Mouse (Mus musculus) limb, embryonic 12.5 days (tissue): ENCODE measurements around the gene Strada. TPM values are rescaled to one million over a fixed set of nuclear protein-coding genes. Genes with fewer than 3 reads are reported as not detected.
"Not testable (repeated sequence)": the region's sequence is repeated elsewhere in the genome, so short reads cannot be mapped to it uniquely, and the experiment has no call there.

Source experiments
- ATAC-seq: fragments of 200-750 bp; cut with Nextera tagmentation; 2 replicates; pipeline ENCODE4 v1.8.0; 2017; ENCODE audit warnings: low read depth, moderate TSS enrichment; ENCODE audit not compliant: insufficient number of reproducible peaks, insufficient read depth, low FRiP score, low TSS enrichment
- H3K27ac ChIP-seq: fragments of 300-500 bp; sonication (generic); 2 replicates; pipeline ENCODE4 v1.5.1; 2016; ENCODE audit warnings: mild to moderate bottlenecking, moderate library complexity
- H3K27me3 ChIP-seq: fragments of 300-500 bp; sonication (generic); 2 replicates; pipeline ENCODE4 v1.6.1; 2016; ENCODE audit warnings: mild to moderate bottlenecking, moderate library complexity
- H3K36me3 ChIP-seq: fragments of 300-500 bp; sonication (generic); 2 replicates; pipeline ENCODE4 v1.6.1; 2016; ENCODE audit warnings: mild to moderate bottlenecking, moderate library complexity
- H3K4me1 ChIP-seq: fragments of 300-500 bp; sonication (generic); replicated peaks from 2 replicates; pipeline ENCODE4 v1.6.1; 2016
- H3K4me2 ChIP-seq: fragments of 300-500 bp; sonication (generic); 2 replicates; pipeline ENCODE4 v1.6.1; 2016; ENCODE audit warnings: mild to moderate bottlenecking, moderate library complexity
- H3K4me3 ChIP-seq: fragments of 300-500 bp; sonication (generic); replicated peaks from 2 replicates; pipeline ENCODE4 v1.5.1; 2016; ENCODE audit warnings: mild to moderate bottlenecking
- H3K9ac ChIP-seq: fragments of 300-500 bp; sonication (generic); replicated peaks from 2 replicates; pipeline ENCODE4 v1.6.1; 2016; ENCODE audit warnings: mild to moderate bottlenecking, moderate library complexity
- H3K9me3 ChIP-seq: fragments of 300-500 bp; sonication (generic); 2 replicates; pipeline ENCODE4 v1.6.1; 2016; ENCODE audit warnings: mild to moderate bottlenecking, moderate library complexity
- WGBS: fragments of 180-500 bp; shearing (Covaris S2); methylation state at CpG from one replicate; pipeline ENCODE4 v1.1.7; 2016; 5-methylcytosine and 5-hydroxymethylcytosine counted together
- polyA plus RNA-seq: library from polyadenylated mRNA; unstranded; fragments of >200 nt; fragmentation: Nextera tagmentation; extraction: Ambion mirVana; gene quantifications from 2 replicates; pipeline ENCODE4 v1.2.1, GENCODE M21; 2016

Strada gene
- 31.1 and 33.2 TPM in 2 replicates for polyA plus RNA-seq

GRCm38 (mm10) chr11:106202123-106202465, at the start of gene Strada:
Gene Strada, minus strand, starts transcription at chr11:106202168.
- H3K27ac ChIP-seq, result no peak within 1 kb of the TSS
- H3K4me1 ChIP-seq, result no peaks in the 10 kb centered on the region
- no peaks in the 10 kb centered on the region for H3K9me3 ChIP-seq
- no peak within 1 kb of the TSS for H3K9ac ChIP-seq
- 88% methylated on average over 5 of the region's 5 CpGs for WGBS
- peaks cover 88% of the 10 kb centered on the region for H3K36me3 ChIP-seq
- ATAC-seq, result no peak
- H3K4me3 ChIP-seq, result no peak within 1 kb of the TSS
- H3K27me3 ChIP-seq, result no peaks in the 10 kb centered on the region
- no peak within 1 kb of the TSS for H3K4me2 ChIP-seq

- Histone ChIP-seq H3K4me2 (no peak overlapping the region), H3K9me3 (0 out of 2 replicates have a peak, but pooled peaks cover 4% of the 10 kb centered on the region), H3K4me1 (peaks cover under 1% of the 10 kb centered on the region; the same call in 1 of the 2 replicates), H3K4me3 (no peak overlapping the region), H3K36me3 (peaks cover 99% of the 10 kb centered on the region), H3K27me3 (no peaks in the 10 kb centered on the region), H3K27ac (no peak overlapping the region), H3K9ac (no peak overlapping the region)
- WGBS, result 85% methylated on average over 7 of the region's 7 CpGs
- ATAC-seq, result no peak
These were observed 47.4 kb upstream of the Strada start for GRCm38 (mm10) chr11:106249326-106249725.

GRCm38 (mm10) chr11:106246834-106247233, 44.9 kb upstream of the Strada start:
- Histone ChIP-seq H3K4me3 (no peak overlapping the region), H3K36me3 (peaks cover 100% of the 10 kb centered on the region), H3K4me2 (no peak overlapping the region), H3K27me3 (no peaks in the 10 kb centered on the region), H3K27ac (no peak overlapping the region), H3K9me3 (0 out of 2 replicates have a peak, but pooled peaks cover 4% of the 10 kb centered on the region), H3K9ac (no peak overlapping the region), H3K4me1 (no peaks in the 10 kb centered on the region)
- no peak for ATAC-seq
- 96% methylated on average over 1 of the region's 1 CpGs for WGBS

- H3K27me3 ChIP-seq, H3K4me3 ChIP-seq, H3K4me2 ChIP-seq, H3K9ac ChIP-seq, H3K4me1 ChIP-seq, H3K9me3 ChIP-seq, ATAC-seq, H3K27ac ChIP-seq: not testable (repeated sequence)
- peaks cover 85% of the 10 kb centered on the region for H3K36me3 ChIP-seq
- 69% methylated on average over 8 of the region's 8 CpGs for WGBS
These were observed 32.0 kb upstream of the Strada start for GRCm38 (mm10) chr11:106233978-106234377.

- Histone ChIP-seq H3K36me3 (peaks cover 19% of the 10 kb centered on the region), H3K4me1 (peaks cover 14% of the 10 kb centered on the region), H3K27me3 (no peaks in the 10 kb centered on the region), H3K4me3 (no peak overlapping the region), H3K27ac (no peak overlapping the region), H3K4me2 (no peak overlapping the region), H3K9me3 (no peaks in the 10 kb centered on the region), H3K9ac (no peak overlapping the region)
- 90% methylated on average over 3 of the region's 3 CpGs for WGBS
- ATAC-seq, result no peak
These were observed 18.6 kb upstream of the Strada start for GRCm38 (mm10) chr11:106220603-106221002.

GRCm38 (mm10) chr11:106216730-106217490, 14.9 kb upstream of the Strada start, which contains the start of gene Ddx42:
Gene Ddx42, plus strand, starts transcription at chr11:106216926.
- peak within 1 kb of the TSS; percentile 78 for H3K4me2 ChIP-seq
- H3K27ac ChIP-seq, result peak within 1 kb of the TSS; percentile 93
- peak; percentile 93 for ATAC-seq
- peak within 1 kb of the TSS; percentile 87 for H3K9ac ChIP-seq
- under 1% methylated on average over 70 of the region's 70 CpGs for WGBS
- no peaks in the 10 kb centered on the region for H3K9me3 ChIP-seq
- H3K36me3 ChIP-seq, result peaks cover 14% of the 10 kb centered on the region
- peaks cover 26% of the 10 kb centered on the region for H3K4me1 ChIP-seq
- H3K4me3 ChIP-seq, result peak within 1 kb of the TSS; percentile 63
- H3K27me3 ChIP-seq, result no peaks in the 10 kb centered on the region

- peak within 1 kb of the TSS; percentile 93 for H3K27ac ChIP-seq
- H3K4me3 ChIP-seq, result peak within 1 kb of the TSS; percentile 63
- H3K4me1 ChIP-seq, result peaks cover 26% of the 10 kb centered on the region
- H3K4me2 ChIP-seq, result peak within 1 kb of the TSS; percentile 78
- H3K9me3 ChIP-seq, result no peaks in the 10 kb centered on the region
- peaks cover 22% of the 10 kb centered on the region for H3K36me3 ChIP-seq
- H3K9ac ChIP-seq, result peak within 1 kb of the TSS; percentile 87
- ATAC-seq, result peak; percentile 98
- H3K27me3 ChIP-seq, result no peaks in the 10 kb centered on the region
- WGBS, result under 1% methylated on average over 46 of the region's 46 CpGs
These were observed 14.2 kb upstream of the Strada start, which contains the start of gene Ccdc47 for GRCm38 (mm10) chr11:106215927-106216729. Gene Ccdc47, minus strand, starts transcription at chr11:106216344.

- H3K4me2 ChIP-seq, result peak overlapping the region; percentile 78
- no peak for ATAC-seq
- H3K4me1 ChIP-seq, result peaks cover 26% of the 10 kb centered on the region
- H3K27ac ChIP-seq, result peak overlapping the region; percentile 93; the same call in 1 of the 2 replicates
- H3K9ac ChIP-seq, result peak overlapping the region; percentile 87
- WGBS, result 30% methylated on average over 7 of the region's 7 CpGs
- H3K4me3 ChIP-seq, result peak overlapping the region; percentile 63
- no peaks in the 10 kb centered on the region for H3K9me3 ChIP-seq
- peaks cover 28% of the 10 kb centered on the region for H3K36me3 ChIP-seq
- H3K27me3 ChIP-seq, result no peaks in the 10 kb centered on the region
These were observed 13.5 kb upstream of the Strada start for GRCm38 (mm10) chr11:106215450-106215859.

- peaks cover 34% of the 10 kb centered on the region for H3K36me3 ChIP-seq
- H3K9ac ChIP-seq, result peak overlapping the region; percentile 87
- no peak for ATAC-seq
- H3K27me3 ChIP-seq, result no peaks in the 10 kb centered on the region
- peaks cover 26% of the 10 kb centered on the region for H3K4me1 ChIP-seq
- H3K9me3 ChIP-seq, result no peaks in the 10 kb centered on the region
- no peak overlapping the region for H3K27ac ChIP-seq
- 91% methylated on average over 5 of the region's 5 CpGs for WGBS
- H3K4me3 ChIP-seq, result peak overlapping the region; percentile 63
- peak overlapping the region; percentile 78 for H3K4me2 ChIP-seq
These were observed 12.9 kb upstream of the Strada start for GRCm38 (mm10) chr11:106214856-106215255.

GRCm38 (mm10) chr11:106212771-106213170, 10.8 kb upstream of the Strada start:
- H3K36me3 ChIP-seq, result peaks cover 54% of the 10 kb centered on the region
- no peaks in the 10 kb centered on the region for H3K9me3 ChIP-seq
- no peak overlapping the region for H3K27ac ChIP-seq
- H3K4me1 ChIP-seq, result peaks cover 14% of the 10 kb centered on the region
- no peaks in the 10 kb centered on the region for H3K27me3 ChIP-seq
- H3K4me2 ChIP-seq, result no peak overlapping the region
- WGBS, result 89% methylated on average over 8 of the region's 8 CpGs
- no peak overlapping the region for H3K4me3 ChIP-seq
- ATAC-seq, result no peak
- no peak overlapping the region for H3K9ac ChIP-seq
